Mouse (Mus musculus) testis, adult 2 months (tissue): ENCODE results near the gene Vav2. TPM values are rescaled to one million over a fixed set of nuclear protein-coding genes. Genes with fewer than 3 reads are reported as not detected.

Source experiments
- H3K27ac ChIP-seq: fragments of 200-500 bp; 2 replicates; pipeline ENCODE4 v1.5.1; 2012; ENCODE audit warnings: low read depth, low read length; ENCODE audit not compliant: control insufficient read depth, insufficient read depth
- H3K27me3 ChIP-seq: fragments of 200-500 bp; 2 replicates; pipeline ENCODE4 v1.6.1; 2012; ENCODE audit warnings: mild to moderate bottlenecking, low read length, moderate library complexity; ENCODE audit not compliant: control insufficient read depth, insufficient read depth
- H3K36me3 ChIP-seq: fragments of 200-500 bp; 2 replicates; pipeline ENCODE4 v1.6.1; 2012; ENCODE audit warnings: mild to moderate bottlenecking, low read length; ENCODE audit not compliant: control insufficient read depth, insufficient read depth
- H3K4me1 ChIP-seq: fragments of 200-500 bp; 2 replicates; pipeline ENCODE4 v1.6.1; 2012; ENCODE audit warnings: low read length; ENCODE audit not compliant: control insufficient read depth, insufficient read depth
- H3K4me3 ChIP-seq: fragments of 200-500 bp; 2 replicates; pipeline ENCODE4 v1.5.1; 2012; ENCODE audit warnings: low read depth, mild to moderate bottlenecking, low read length, moderate library complexity, mixed read lengths; ENCODE audit not compliant: control insufficient read depth
- CTCF ChIP-seq: fragments of 200-500 bp; IDR thresholded peaks from 2 replicates; pipeline ENCODE4 v1.5.1; 2012; ENCODE audit warnings: low read depth, mild to moderate bottlenecking, inconsistent platforms, low read length, moderate library complexity; ENCODE audit not compliant: control insufficient read depth, insufficient read depth, insufficient replicate concordance
- POLR2A ChIP-seq: fragments of 200-500 bp; IDR thresholded peaks from 2 replicates; pipeline ENCODE4 v1.6.1; 2012; ENCODE audit warnings: low read depth, mild to moderate bottlenecking, inconsistent platforms, low read length, moderate library complexity; ENCODE audit not compliant: control insufficient read depth
- polyA plus RNA-seq: library from polyadenylated mRNA; depleted of rRNA; stranded (reverse); fragments of >200 nt; gene quantifications from 2 replicates; pipeline ENCODE4 v1.2.3, GENCODE M21; 2012

The Vav2 gene
- polyA plus RNA-seq, 1 experiment = 35.7 TPM

- Histone ChIP-seq H3K36me3 (no peaks in the 10 kb centered on the region), H3K4me1 (no peaks in the 10 kb centered on the region; the same call in 1 of the 2 replicates), H3K4me3 (no peak overlapping the region), H3K27ac (no peak overlapping the region), H3K27me3 (no peaks in the 10 kb centered on the region)
- TF ChIP-seq CTCF (no peak), POLR2A (no peak)
Measured at GRCm38 (mm10) chr2:27377876-27378275, 49.0 kb downstream of the Vav2 start.

- TF ChIP-seq POLR2A = no peak
- no peak for TF ChIP-seq CTCF
- no peaks in the 10 kb centered on the region; the same call in 1 of the 2 replicates for H3K4me1 ChIP-seq
- no peak overlapping the region for H3K4me3 ChIP-seq
- H3K36me3 ChIP-seq = no peaks in the 10 kb centered on the region
- H3K27ac ChIP-seq = no peak overlapping the region
- H3K27me3 ChIP-seq = no peaks in the 10 kb centered on the region
Measured at GRCm38 (mm10) chr2:27377164-27377563, 49.7 kb downstream of the Vav2 start.

GRCm38 (mm10) chr2:27375141-27375540 is 51.7 kb downstream of the Vav2 start:
- no peak overlapping the region for H3K4me3 ChIP-seq
- no peaks in the 10 kb centered on the region for H3K27me3 ChIP-seq
- no peak overlapping the region for H3K27ac ChIP-seq
- H3K36me3 ChIP-seq = no peaks in the 10 kb centered on the region
- TF ChIP-seq POLR2A = no peak
- TF ChIP-seq CTCF = no peak
- H3K4me1 ChIP-seq = no peaks in the 10 kb centered on the region; the same call in 1 of the 2 replicates

GRCm38 (mm10) chr2:27373349-27373748 is 53.5 kb downstream of the Vav2 start:
- TF ChIP-seq CTCF (no peak), POLR2A (no peak)
- H3K36me3 ChIP-seq = no peaks in the 10 kb centered on the region
- H3K27me3 ChIP-seq = no peaks in the 10 kb centered on the region
- no peaks in the 10 kb centered on the region; the same call in 1 of the 2 replicates for H3K4me1 ChIP-seq
- H3K27ac ChIP-seq = no peak overlapping the region
- no peak overlapping the region for H3K4me3 ChIP-seq

- H3K4me3 ChIP-seq = no peak overlapping the region
- no peaks in the 10 kb centered on the region; the same call in 1 of the 2 replicates for H3K4me1 ChIP-seq
- TF ChIP-seq CTCF (no peak), POLR2A (no peak)
- H3K27me3 ChIP-seq = no peaks in the 10 kb centered on the region
- no peak overlapping the region for H3K27ac ChIP-seq
- no peaks in the 10 kb centered on the region for H3K36me3 ChIP-seq
Measured at GRCm38 (mm10) chr2:27371450-27371849, 55.4 kb downstream of the Vav2 start.

- Histone ChIP-seq H3K27ac (no peak overlapping the region), H3K4me1 (no peaks in the 10 kb centered on the region; the same call in 1 of the 2 replicates), H3K27me3 (no peaks in the 10 kb centered on the region), H3K36me3 (no peaks in the 10 kb centered on the region), H3K4me3 (no peak overlapping the region)
- no peak for TF ChIP-seq POLR2A
- no peak for TF ChIP-seq CTCF
Measured at GRCm38 (mm10) chr2:27368980-27369379, 57.9 kb downstream of the Vav2 start.

- Histone ChIP-seq H3K27ac (no peak overlapping the region), H3K4me3 (no peak overlapping the region), H3K4me1 (no peaks in the 10 kb centered on the region), H3K27me3 (no peaks in the 10 kb centered on the region), H3K36me3 (no peaks in the 10 kb centered on the region)
- TF ChIP-seq POLR2A (no peak), CTCF (no peak)
Measured at GRCm38 (mm10) chr2:27365296-27365695, 61.5 kb downstream of the Vav2 start.

- Histone ChIP-seq H3K27ac (no peak overlapping the region), H3K4me3 (no peak overlapping the region), H3K4me1 (no peaks in the 10 kb centered on the region), H3K36me3 (no peaks in the 10 kb centered on the region), H3K27me3 (no peaks in the 10 kb centered on the region)
- TF ChIP-seq CTCF (no peak), POLR2A (no peak)
Measured at GRCm38 (mm10) chr2:27361786-27362185, 65.0 kb downstream of the Vav2 start.
